Mouse (Mus musculus): ENCODE measurements at regions not wholly inside any gene's neighbourhood (a gene's known extent, or its start where the extent isn't known, plus 50 kb on each side); places are given as distances from the start of the nearest gene placed in this dataset.

GRCm38 (mm10) chr9:84363478-84363877, 438.5 kb downstream of the Bckdhb start:
- no peak for DNase-seq (ENCODE audit: low spot score)

DNA sequence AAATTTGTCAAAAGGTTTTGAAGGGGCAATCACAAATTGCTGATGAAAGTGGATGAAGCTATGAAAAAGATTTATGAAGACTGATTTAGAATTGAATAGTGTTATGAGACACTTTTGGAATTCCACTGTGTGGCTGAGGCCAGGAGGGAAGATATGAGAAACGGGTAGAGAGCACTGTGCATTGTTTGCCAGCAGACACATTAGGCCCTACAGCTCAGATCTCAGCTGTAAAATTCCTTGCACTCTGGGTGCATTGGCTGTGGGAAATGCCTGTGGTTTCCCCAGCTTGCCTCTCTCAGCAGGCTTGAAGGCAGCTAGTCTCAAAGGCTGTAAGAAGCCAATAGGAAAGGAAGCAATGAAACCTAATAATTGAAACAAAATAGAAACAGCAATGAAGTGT, 444.3 kb downstream of the Bckdhb start:
- H3K36me3 ChIP-seq (ENCODE audit: control insufficient read depth, insufficient read depth, low read length): no peaks in the 10 kb centered on the region
- H3K4me1 ChIP-seq (replicated peaks; ENCODE audit: control insufficient read depth, insufficient read depth, low read length): no peaks in the 10 kb centered on the region
- no peak overlapping the region for H3K4me3 ChIP-seq (ENCODE audit: low read depth, low read length)
- H3K4me2 ChIP-seq (replicated peaks; ENCODE audit: low read depth, low read length): no peak overlapping the region
- H3K9me3 ChIP-seq (ENCODE audit: control insufficient read depth, low read length): no peaks in the 10 kb centered on the region
- no peaks in the 10 kb centered on the region for H3K27me3 ChIP-seq (ENCODE audit: control insufficient read depth, insufficient read depth, low read length)
- no peak for ATAC-seq (ENCODE audit: low FRiP score)
- no peak for DNase-seq (ENCODE audit: low spot score)
- WGBS: 69% methylated on average over 1 of the region's 1 CpGs
- no peak overlapping the region for H3K27ac ChIP-seq (ENCODE audit: low read depth, low read length)
- H3K9ac ChIP-seq (ENCODE audit: low read depth, low read length): no peak overlapping the region

More at GRCm38 (mm10) chr9:84363478-84363877, 438.5 kb downstream of the Bckdhb start:
- ATAC-seq (ENCODE audit: low FRiP score): no peak
- H3K9me3 ChIP-seq (ENCODE audit: control insufficient read depth, low read length): no peaks in the 10 kb centered on the region
- H3K27ac ChIP-seq (ENCODE audit: low read depth, low read length): no peak overlapping the region
- H3K4me1 ChIP-seq (replicated peaks; ENCODE audit: control insufficient read depth, insufficient read depth, low read length): no peaks in the 10 kb centered on the region
- H3K4me3 ChIP-seq (ENCODE audit: low read depth, low read length): no peak overlapping the region
- H3K4me2 ChIP-seq (replicated peaks; ENCODE audit: low read depth, low read length): no peak overlapping the region
- H3K27me3 ChIP-seq (ENCODE audit: control insufficient read depth, insufficient read depth, low read length): no peaks in the 10 kb centered on the region
- no peaks in the 10 kb centered on the region for H3K36me3 ChIP-seq (ENCODE audit: control insufficient read depth, insufficient read depth, low read length)
- WGBS: 92% methylated on average over 5 of the region's 5 CpGs
- no peak overlapping the region for H3K9ac ChIP-seq (ENCODE audit: low read depth, low read length)

- Histone ChIP-seq H3K9ac (ENCODE audit: low read depth, low read length) (no peak overlapping the region), H3K4me2 (replicated peaks; ENCODE audit: low read depth, low read length) (no peak overlapping the region), H3K27ac (ENCODE audit: low read depth, low read length) (no peak overlapping the region), H3K9me3 (ENCODE audit: control insufficient read depth, low read length) (no peaks in the 10 kb centered on the region), H3K27me3 (ENCODE audit: control insufficient read depth, insufficient read depth, low read length) (no peaks in the 10 kb centered on the region), H3K4me3 (ENCODE audit: low read depth, low read length) (no peak overlapping the region), H3K4me1 (replicated peaks; ENCODE audit: control insufficient read depth, insufficient read depth, low read length) (no peaks in the 10 kb centered on the region), H3K36me3 (ENCODE audit: control insufficient read depth, insufficient read depth, low read length) (no peaks in the 10 kb centered on the region)
- ATAC-seq (ENCODE audit: low FRiP score) (no peak), DNase-seq (ENCODE audit: low spot score) (no peak)
- WGBS: 81% methylated on average over 4 of the region's 4 CpGs
Measured at GRCm38 (mm10) chr9:84370260-84370659, 445.3 kb downstream of the Bckdhb start.

DNA sequence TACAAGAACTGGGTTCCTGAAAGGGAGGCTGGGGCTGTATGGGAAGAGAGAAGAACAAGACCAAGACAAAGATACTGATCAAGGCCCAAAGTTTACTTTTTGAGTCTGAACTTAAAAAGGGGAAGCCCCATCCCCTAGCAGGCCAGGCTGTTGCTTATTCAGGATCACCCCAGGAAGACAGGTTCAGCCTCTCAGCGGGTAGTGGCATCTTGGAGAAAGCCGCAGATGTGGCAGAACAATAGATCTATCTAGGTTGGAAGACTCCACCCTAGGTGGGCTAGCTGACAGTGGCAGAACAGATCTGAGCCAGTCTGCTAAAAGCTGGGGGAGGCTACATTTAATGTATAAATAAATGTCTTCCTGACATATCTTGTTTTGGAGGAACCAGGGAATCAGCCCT, 450.8 kb downstream of the Bckdhb start:
- 33% methylated on average over 2 of the region's 2 CpGs for WGBS

DNA sequence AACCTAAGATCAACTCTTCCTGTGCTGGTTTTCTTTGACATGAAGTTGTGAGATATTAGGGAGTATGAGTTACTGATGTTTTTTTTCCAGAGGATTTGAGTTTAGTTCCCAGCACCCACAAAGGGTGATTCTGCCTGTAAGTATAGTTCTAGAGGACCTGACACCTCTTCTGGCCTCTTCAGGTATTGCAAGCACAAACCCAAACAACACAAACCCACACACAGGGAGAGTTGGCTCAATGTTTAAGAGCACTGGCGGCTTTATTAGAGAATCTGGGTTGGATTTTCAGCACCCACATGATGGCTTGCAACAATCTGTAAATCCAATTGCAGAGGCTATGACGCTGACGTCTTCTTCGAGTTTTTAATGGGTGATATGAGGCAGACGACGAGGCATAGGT, 451.7 kb downstream of the Bckdhb start:
- Histone ChIP-seq H3K4me3 (ENCODE audit: low read depth, low read length) (no peak overlapping the region), H3K27ac (ENCODE audit: low read depth, low read length) (no peak overlapping the region), H3K27me3 (ENCODE audit: control insufficient read depth, insufficient read depth, low read length) (no peaks in the 10 kb centered on the region), H3K9me3 (ENCODE audit: control insufficient read depth, low read length) (no peaks in the 10 kb centered on the region), H3K9ac (ENCODE audit: low read depth, low read length) (no peak overlapping the region), H3K4me1 (replicated peaks; ENCODE audit: control insufficient read depth, insufficient read depth, low read length) (no peaks in the 10 kb centered on the region), H3K36me3 (ENCODE audit: control insufficient read depth, insufficient read depth, low read length) (no peaks in the 10 kb centered on the region), H3K4me2 (replicated peaks; ENCODE audit: low read depth, low read length) (no peak overlapping the region)
- DNase-seq (ENCODE audit: low spot score) (no peak), ATAC-seq (ENCODE audit: low FRiP score) (no peak)
- WGBS: 97% methylated on average over 6 of the region's 6 CpGs

More for the DNA sequence above, 450.8 kb downstream of the Bckdhb start:
- ATAC-seq (ENCODE audit: low FRiP score) (no peak), DNase-seq (ENCODE audit: low spot score) (no peak)
- H3K9ac ChIP-seq (ENCODE audit: low read depth, low read length): no peak overlapping the region
- no peak overlapping the region for H3K4me3 ChIP-seq (ENCODE audit: low read depth, low read length)
- no peak overlapping the region for H3K4me2 ChIP-seq (replicated peaks; ENCODE audit: low read depth, low read length)
- H3K27me3 ChIP-seq (ENCODE audit: control insufficient read depth, insufficient read depth, low read length): no peaks in the 10 kb centered on the region
- no peak overlapping the region for H3K27ac ChIP-seq (ENCODE audit: low read depth, low read length)
- H3K4me1 ChIP-seq (replicated peaks; ENCODE audit: control insufficient read depth, insufficient read depth, low read length): no peaks in the 10 kb centered on the region
- no peaks in the 10 kb centered on the region for H3K36me3 ChIP-seq (ENCODE audit: control insufficient read depth, insufficient read depth, low read length)
- no peaks in the 10 kb centered on the region for H3K9me3 ChIP-seq (ENCODE audit: control insufficient read depth, low read length)

DNA sequence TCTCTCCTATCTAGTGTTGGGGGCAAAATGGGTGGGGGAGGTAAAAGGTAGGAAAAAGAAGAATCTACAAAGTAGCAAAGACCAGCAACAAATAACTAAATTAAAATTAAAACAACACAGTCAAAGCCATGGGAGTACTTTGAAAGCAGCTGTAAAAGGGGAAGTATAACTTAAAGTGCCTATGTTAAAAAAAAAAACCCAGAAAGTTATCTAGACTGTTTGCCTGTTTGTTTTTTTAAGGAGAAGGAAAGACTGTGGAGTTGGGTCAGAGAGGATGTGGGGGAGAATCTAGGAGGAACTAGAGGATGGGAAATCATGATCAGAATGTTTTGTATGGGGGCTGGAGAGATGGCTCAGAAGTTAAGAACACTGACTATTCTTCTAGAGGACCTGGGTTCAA, 457.0 kb downstream of the Bckdhb start:
- Histone ChIP-seq H3K36me3 (ENCODE audit: control insufficient read depth, insufficient read depth, low read length) (no peaks in the 10 kb centered on the region), H3K27me3 (ENCODE audit: control insufficient read depth, insufficient read depth, low read length) (no peaks in the 10 kb centered on the region), H3K9ac (ENCODE audit: low read depth, low read length) (no peak overlapping the region), H3K27ac (ENCODE audit: low read depth, low read length) (no peak overlapping the region), H3K4me3 (ENCODE audit: low read depth, low read length) (no peak overlapping the region), H3K4me1 (replicated peaks; ENCODE audit: control insufficient read depth, insufficient read depth, low read length) (no peaks in the 10 kb centered on the region), H3K4me2 (replicated peaks; ENCODE audit: low read depth, low read length) (no peak overlapping the region), H3K9me3 (ENCODE audit: control insufficient read depth, low read length) (no peaks in the 10 kb centered on the region)
- DNase-seq (ENCODE audit: low spot score) (no peak), ATAC-seq (ENCODE audit: low FRiP score) (no peak)

GRCm38 (mm10) chr9:84389831-84390230, 464.9 kb downstream of the Bckdhb start:
- no peak overlapping the region for H3K9ac ChIP-seq (ENCODE audit: low read depth, low read length)
- H3K27ac ChIP-seq (ENCODE audit: low read depth, low read length): no peak overlapping the region
- H3K27me3 ChIP-seq (ENCODE audit: control insufficient read depth, insufficient read depth, low read length): no peaks in the 10 kb centered on the region
- ATAC-seq (ENCODE audit: low FRiP score): no peak
- no peak for DNase-seq (ENCODE audit: low spot score)
- WGBS: 96% methylated on average over 3 of the region's 3 CpGs
- no peak overlapping the region for H3K4me3 ChIP-seq (ENCODE audit: low read depth, low read length)
- H3K4me1 ChIP-seq (replicated peaks; ENCODE audit: control insufficient read depth, insufficient read depth, low read length): no peaks in the 10 kb centered on the region
- no peaks in the 10 kb centered on the region for H3K36me3 ChIP-seq (ENCODE audit: control insufficient read depth, insufficient read depth, low read length)
- H3K9me3 ChIP-seq (ENCODE audit: control insufficient read depth, low read length): no peaks in the 10 kb centered on the region
- H3K4me2 ChIP-seq (replicated peaks; ENCODE audit: low read depth, low read length): no peak overlapping the region

- 92% methylated on average over 3 of the region's 3 CpGs for WGBS
- no peak for DNase-seq (ENCODE audit: low spot score)
- Histone ChIP-seq H3K27me3 (ENCODE audit: control insufficient read depth, insufficient read depth, low read length) (no peaks in the 10 kb centered on the region), H3K4me1 (replicated peaks; ENCODE audit: control insufficient read depth, insufficient read depth, low read length) (no peaks in the 10 kb centered on the region), H3K36me3 (ENCODE audit: control insufficient read depth, insufficient read depth, low read length) (no peaks in the 10 kb centered on the region), H3K27ac (ENCODE audit: low read depth, low read length) (no peak overlapping the region), H3K9ac (ENCODE audit: low read depth, low read length) (no peak overlapping the region), H3K4me3 (ENCODE audit: low read depth, low read length) (no peak overlapping the region), H3K9me3 (ENCODE audit: control insufficient read depth, low read length) (no peaks in the 10 kb centered on the region), H3K4me2 (replicated peaks; ENCODE audit: low read depth, low read length) (no peak overlapping the region)
- ATAC-seq (ENCODE audit: low FRiP score): no peak
Measured at GRCm38 (mm10) chr9:84394536-84395314, 469.8 kb downstream of the Bckdhb start.

GRCm38 (mm10) chr9:84399481-84399880, 474.5 kb downstream of the Bckdhb start:
- H3K9me3 ChIP-seq (ENCODE audit: control insufficient read depth, low read length): no peaks in the 10 kb centered on the region
- no peaks in the 10 kb centered on the region for H3K36me3 ChIP-seq (ENCODE audit: control insufficient read depth, insufficient read depth, low read length)
- H3K27ac ChIP-seq (ENCODE audit: low read depth, low read length): no peak overlapping the region
- no peaks in the 10 kb centered on the region for H3K27me3 ChIP-seq (ENCODE audit: control insufficient read depth, insufficient read depth, low read length)
- H3K4me2 ChIP-seq (replicated peaks; ENCODE audit: low read depth, low read length): no peak overlapping the region
- no peak for DNase-seq (ENCODE audit: low spot score)
- no peak overlapping the region for H3K4me3 ChIP-seq (ENCODE audit: low read depth, low read length)
- no peaks in the 10 kb centered on the region for H3K4me1 ChIP-seq (replicated peaks; ENCODE audit: control insufficient read depth, insufficient read depth, low read length)
- WGBS: 71% methylated on average over 3 of the region's 3 CpGs
- ATAC-seq (ENCODE audit: low FRiP score): no peak
- no peak overlapping the region for H3K9ac ChIP-seq (ENCODE audit: low read depth, low read length)

Measured in hindbrain, embryonic 11.5 days (tissue).